Mouse (Mus musculus) layer of hippocampus, adult 6 months (tissue): ENCODE data around the gene Fbxw8. TPM values are rescaled to one million over a fixed set of nuclear protein-coding genes. Genes with fewer than 3 reads are reported as not detected.

Source experiments
- long read RNA-seq, 2 experiments: library from polyadenylated mRNA; unstranded; transcript quantifications; one replicate each; pipeline ENCODE4 v2.0.0; 2019 to 2020
- polyA plus RNA-seq: library from polyadenylated mRNA; unstranded; fragments of <200 nt; fragmentation: Nextera tagmentation; gene quantifications from 2 replicates; pipeline ENCODE4 v1.2.3, GENCODE M21; 2021

The Fbxw8 gene
- 2.8 and 3.0 TPM in 2 replicates for polyA plus RNA-seq
- long read RNA-seq, experiment 1, full-length matches to known transcripts = 1 of 15 reads
- long read RNA-seq, experiment 1, partial matches to known transcripts = 2 of 15 reads
- long read RNA-seq, experiment 1, other reads (novel, unspliced or antisense) = 12 of 15 reads
- long read RNA-seq, experiment 2, full-length matches to known transcripts = 1 of 28 reads
- long read RNA-seq, experiment 2, partial matches to known transcripts = 22 of 28 reads
- long read RNA-seq, experiment 2, other reads (novel, unspliced or antisense) = 5 of 28 reads

GRCm38 (mm10) chr5:118154839-118155564 lies at the start of gene Fbxw8:
Gene Fbxw8 (minus strand): TSS chr5:118155464.

GRCm38 (mm10) chr5:118164581-118164980 lies 9.3 kb upstream of the Fbxw8 start, which contains the start of gene Hrk:
Gene Hrk (plus strand): TSS chr5:118164648.

GRCm38 (mm10) chr5:118027698-118028190 lies 127.5 kb downstream of the Fbxw8 start, which contains the start of gene Tesc:
Gene Tesc (plus strand): TSS chr5:118027743.

Other genes with a start within 250 kb of the Fbxw8 start
- 57.4 and 61.8 TPM in 2 replicates for gene Fbxo21, start 178.7 kb downstream of the Fbxw8 start, polyA plus RNA-seq
- gene Tesc, start 127.7 kb downstream of the Fbxw8 start, polyA plus RNA-seq = 237 and 271 TPM in 2 replicates
- 2.1 and 2.5 TPM in 2 replicates for gene Hrk, start 9.2 kb upstream of the Fbxw8 start, polyA plus RNA-seq
- gene Rnft2, start 89.7 kb upstream of the Fbxw8 start, polyA plus RNA-seq = 16.4 and 21.1 TPM in 2 replicates
- gene 2410131K14Rik, start 89.8 kb upstream of the Fbxw8 start, polyA plus RNA-seq = 4.4 and 4.5 TPM in 2 replicates